Mouse (Mus musculus): ENCODE results near the gene Rhbdd1. TPM values are rescaled to one million over a fixed set of nuclear protein-coding genes. Genes with fewer than 3 reads are reported as not detected.

The Rhbdd1 gene
- polyA plus RNA-seq, 1 experiment from 2014 or later: 9.7 TPM

GRCm38 (mm10) chr1:82429061-82429460 is 112.8 kb downstream of the Rhbdd1 start:
- H3K9me3 ChIP-seq: no peaks in the 10 kb centered on the region
- no peaks in the 10 kb centered on the region for H3K36me3 ChIP-seq
- H3K27ac ChIP-seq: no peak overlapping the region
- peaks cover 7% of the 10 kb centered on the region; the same call in 1 of the 2 replicates for H3K4me1 ChIP-seq (replicated peaks)
- WGBS: 87% methylated on average over 1 of the region's 1 CpGs
- no peaks in the 10 kb centered on the region for H3K27me3 ChIP-seq (ENCODE audit: insufficient read depth, poor library complexity, severe bottlenecking)
- no peak overlapping the region for H3K4me3 ChIP-seq
- DNase-seq (ENCODE audit: low spot score): no peak

GRCm38 (mm10) chr1:82432919-82433648 is 116.8 kb downstream of the Rhbdd1 start:
- peak; percentile 61 for DNase-seq (ENCODE audit: low spot score)
- no peak overlapping the region; the same call in 1 of the 2 replicates for H3K27ac ChIP-seq
- 69% methylated on average over 15 of the region's 15 CpGs for WGBS
- no peaks in the 10 kb centered on the region for H3K27me3 ChIP-seq (ENCODE audit: insufficient read depth, poor library complexity, severe bottlenecking)
- no peaks in the 10 kb centered on the region for H3K9me3 ChIP-seq
- no peak overlapping the region for H3K4me3 ChIP-seq
- H3K36me3 ChIP-seq: no peaks in the 10 kb centered on the region
- H3K4me1 ChIP-seq (replicated peaks): peaks cover 7% of the 10 kb centered on the region; the same call in 1 of the 2 replicates

GRCm38 (mm10) chr1:82433649-82434005 is 117.4 kb downstream of the Rhbdd1 start:
- Histone ChIP-seq H3K4me3 (no peak overlapping the region), H3K27ac (peak overlapping the region; percentile 9; the same call in 1 of the 2 replicates), H3K9me3 (no peaks in the 10 kb centered on the region), H3K36me3 (no peaks in the 10 kb centered on the region), H3K27me3 (ENCODE audit: insufficient read depth, poor library complexity, severe bottlenecking) (no peaks in the 10 kb centered on the region), H3K4me1 (replicated peaks) (peaks cover 7% of the 10 kb centered on the region; the same call in 1 of the 2 replicates)
- WGBS: 77% methylated on average over 5 of the region's 5 CpGs
- DNase-seq (ENCODE audit: low spot score): no peak

- peaks cover 7% of the 10 kb centered on the region; the same call in 1 of the 2 replicates for H3K4me1 ChIP-seq (replicated peaks)
- H3K4me3 ChIP-seq: no peak overlapping the region
- H3K27me3 ChIP-seq (ENCODE audit: insufficient read depth, poor library complexity, severe bottlenecking): no peaks in the 10 kb centered on the region
- no peaks in the 10 kb centered on the region for H3K36me3 ChIP-seq
- no peak for DNase-seq (ENCODE audit: low spot score)
- 80% methylated on average over 3 of the region's 3 CpGs for WGBS
- no peaks in the 10 kb centered on the region for H3K9me3 ChIP-seq
- no peak overlapping the region for H3K27ac ChIP-seq
Measured at GRCm38 (mm10) chr1:82437273-82437672, 121.0 kb downstream of the Rhbdd1 start.

GRCm38 (mm10) chr1:82440123-82440522 is 123.9 kb downstream of the Rhbdd1 start:
- H3K27ac ChIP-seq: no peak overlapping the region
- H3K36me3 ChIP-seq: no peaks in the 10 kb centered on the region
- no peaks in the 10 kb centered on the region for H3K27me3 ChIP-seq (ENCODE audit: insufficient read depth, poor library complexity, severe bottlenecking)
- no peak for DNase-seq (ENCODE audit: low spot score)
- H3K4me1 ChIP-seq (replicated peaks): 0 out of 2 replicates have a peak, but pooled peaks cover 4% of the 10 kb centered on the region
- whole genome bisulfite sequencing: 56% methylated on average over 1 of the region's 1 CpGs
- H3K9me3 ChIP-seq: no peaks in the 10 kb centered on the region
- no peak overlapping the region for H3K4me3 ChIP-seq

GRCm38 (mm10) chr1:82443517-82443916 is 127.3 kb downstream of the Rhbdd1 start:
- Histone ChIP-seq H3K4me3 (no peak overlapping the region), H3K4me1 (replicated peaks) (0 out of 2 replicates have a peak, but pooled peaks cover 4% of the 10 kb centered on the region), H3K27me3 (ENCODE audit: insufficient read depth, poor library complexity, severe bottlenecking) (no peaks in the 10 kb centered on the region), H3K9me3 (no peaks in the 10 kb centered on the region), H3K27ac (no peak overlapping the region), H3K36me3 (no peaks in the 10 kb centered on the region)
- 81% methylated on average over 4 of the region's 4 CpGs for WGBS
- DNase-seq (ENCODE audit: low spot score): no peak

- 91% methylated on average over 7 of the region's 7 CpGs for WGBS
- Histone ChIP-seq H3K27ac (no peak overlapping the region), H3K4me1 (replicated peaks) (0 out of 2 replicates have a peak, but pooled peaks cover 4% of the 10 kb centered on the region), H3K27me3 (ENCODE audit: insufficient read depth, poor library complexity, severe bottlenecking) (no peaks in the 10 kb centered on the region), H3K9me3 (no peaks in the 10 kb centered on the region), H3K36me3 (no peaks in the 10 kb centered on the region), H3K4me3 (no peak overlapping the region)
- DNase-seq (ENCODE audit: low spot score): no peak
Measured at GRCm38 (mm10) chr1:82446049-82446448, 129.8 kb downstream of the Rhbdd1 start.

GRCm38 (mm10) chr1:82449851-82450250 is 133.6 kb downstream of the Rhbdd1 start:
- Histone ChIP-seq H3K27ac (no peak overlapping the region), H3K4me3 (no peak overlapping the region), H3K36me3 (no peaks in the 10 kb centered on the region), H3K4me1 (replicated peaks) (0 out of 2 replicates have a peak, but pooled peaks cover 3% of the 10 kb centered on the region), H3K27me3 (ENCODE audit: insufficient read depth, poor library complexity, severe bottlenecking) (no peaks in the 10 kb centered on the region), H3K9me3 (no peaks in the 10 kb centered on the region)
- no peak for DNase-seq (ENCODE audit: low spot score)
- WGBS: 83% methylated on average over 4 of the region's 4 CpGs

- Histone ChIP-seq H3K27me3 (ENCODE audit: insufficient read depth, poor library complexity, severe bottlenecking) (no peaks in the 10 kb centered on the region), H3K9me3 (no peaks in the 10 kb centered on the region), H3K36me3 (no peaks in the 10 kb centered on the region), H3K4me1 (replicated peaks) (0 out of 2 replicates have a peak, but pooled peaks cover 3% of the 10 kb centered on the region), H3K4me3 (no peak overlapping the region), H3K27ac (no peak overlapping the region)
- 47% methylated on average over 6 of the region's 6 CpGs for WGBS
- DNase-seq (ENCODE audit: low spot score): no peak
Measured at GRCm38 (mm10) chr1:82451927-82452651, 135.8 kb downstream of the Rhbdd1 start.

- Histone ChIP-seq H3K27ac (no peak overlapping the region), H3K27me3 (ENCODE audit: insufficient read depth, poor library complexity, severe bottlenecking) (no peaks in the 10 kb centered on the region), H3K4me3 (no peak overlapping the region), H3K9me3 (no peaks in the 10 kb centered on the region), H3K36me3 (no peaks in the 10 kb centered on the region), H3K4me1 (replicated peaks) (0 out of 2 replicates have a peak, but pooled peaks cover 3% of the 10 kb centered on the region)
- DNase-seq (ENCODE audit: low spot score): no peak
- 93% methylated on average over 3 of the region's 3 CpGs for WGBS
Measured at GRCm38 (mm10) chr1:82454031-82454430, 137.8 kb downstream of the Rhbdd1 start.

GRCm38 (mm10) chr1:82459350-82459749 is 143.1 kb downstream of the Rhbdd1 start:
- 0 out of 2 replicates have a peak, but pooled peaks cover 2% of the 10 kb centered on the region for H3K4me1 ChIP-seq (replicated peaks)
- no peak overlapping the region for H3K4me3 ChIP-seq
- H3K27me3 ChIP-seq (ENCODE audit: insufficient read depth, poor library complexity, severe bottlenecking): no peaks in the 10 kb centered on the region
- DNase-seq (ENCODE audit: low spot score): no peak
- H3K9me3 ChIP-seq: no peaks in the 10 kb centered on the region
- 86% methylated on average over 4 of the region's 4 CpGs for WGBS
- H3K27ac ChIP-seq: no peak overlapping the region
- no peaks in the 10 kb centered on the region for H3K36me3 ChIP-seq

- Histone ChIP-seq H3K4me1 (replicated peaks) (0 out of 2 replicates have a peak, but pooled peaks cover 2% of the 10 kb centered on the region), H3K36me3 (no peaks in the 10 kb centered on the region), H3K9me3 (no peaks in the 10 kb centered on the region), H3K27ac (no peak overlapping the region), H3K4me3 (no peak overlapping the region), H3K27me3 (ENCODE audit: insufficient read depth, poor library complexity, severe bottlenecking) (no peaks in the 10 kb centered on the region)
- DNase-seq (ENCODE audit: low spot score): no peak
- 88% methylated on average over 2 of the region's 2 CpGs for WGBS
Measured at GRCm38 (mm10) chr1:82459926-82460325, 143.7 kb downstream of the Rhbdd1 start.

GRCm38 (mm10) chr1:82461041-82461440 is 144.8 kb downstream of the Rhbdd1 start:
- Histone ChIP-seq H3K4me1 (replicated peaks) (peaks cover 9% of the 10 kb centered on the region; the same call in 1 of the 2 replicates), H3K4me3 (no peak overlapping the region), H3K36me3 (no peaks in the 10 kb centered on the region), H3K9me3 (no peaks in the 10 kb centered on the region), H3K27me3 (ENCODE audit: insufficient read depth, poor library complexity, severe bottlenecking) (no peaks in the 10 kb centered on the region), H3K27ac (no peak overlapping the region)
- no peak for DNase-seq (ENCODE audit: low spot score)
- WGBS: 73% methylated on average over 4 of the region's 4 CpGs

All from hindbrain, embryonic 10.5 days (tissue).